Mouse (Mus musculus) CH12.LX (cell line): Measurements from ENCODE around the gene Pakap. TPM values are rescaled to one million over a fixed set of nuclear protein-coding genes. Genes with fewer than 3 reads are reported as not detected.
A peak's percentile ranks its signal among the peaks of the same experiment; 100 is the strongest.

Experiments
- DNase-seq: peaks from one replicate; pipeline ENCODE4 v3.0.0-alpha.2; 2013; ENCODE audit errors: extremely low read depth
- H3K27ac ChIP-seq: 2 replicates; pipeline ENCODE4 v1.5.1; 2012; ENCODE audit warnings: low read depth, mild to moderate bottlenecking, control low read depth, moderate library complexity; ENCODE audit not compliant: insufficient read depth
- H3K27me3 ChIP-seq: replicated peaks from 2 replicates; pipeline ENCODE3; 2012; ENCODE audit warnings: inconsistent platforms
- H3K36me3 ChIP-seq, 2 experiments: replicated peaks in 1 of 2; 2 replicates each; pipeline versions ENCODE3 to v1.6.1; 2012; ENCODE audit warnings: inconsistent platforms in 1 of 2, low read length in 1 of 2, mild to moderate bottlenecking in 1 of 2, mixed read lengths in 1 of 2, moderate library complexity in 1 of 2; ENCODE audit not compliant: control insufficient read depth in 1 of 2, insufficient read depth in 1 of 2
- H3K4me1 ChIP-seq, 2 experiments: 2 replicates each; pipeline ENCODE4 v1.6.1; 2012; ENCODE audit warnings: inconsistent platforms in 1 of 2, moderate library complexity in 1 of 2; ENCODE audit not compliant: insufficient read depth in 2 of 2, control insufficient read depth in 1 of 2
- H3K4me2 ChIP-seq: 2 replicates; pipeline ENCODE4 v1.6.1; 2012; ENCODE audit warnings: low read depth, mild to moderate bottlenecking, control low read depth; ENCODE audit not compliant: poor library complexity, insufficient read depth, severe bottlenecking
- H3K4me3 ChIP-seq, 3 experiments: fragments of 150-350 bp in 1 of 3; sonication (generic) in 1 of 3; replicated peaks in 1 of 3; 2 replicates each; pipeline versions ENCODE3 to v1.5.1; 2011 to 2012; ENCODE audit warnings: low read depth in 2 of 3, low read length in 2 of 3, mild to moderate bottlenecking in 2 of 3, moderate library complexity in 2 of 3, control low read depth in 1 of 3, improper control_type of control experiment in 1 of 3, inconsistent platforms in 1 of 3, mixed read lengths in 1 of 3; ENCODE audit not compliant: poor library complexity in 1 of 3
- H3K79me2 ChIP-seq: replicated peaks from 2 replicates; pipeline ENCODE4 v1.6.1; 2012; ENCODE audit warnings: mild to moderate bottlenecking, moderate library complexity; ENCODE audit not compliant: control insufficient read depth, poor library complexity, insufficient read depth, severe bottlenecking; ENCODE audit errors: extremely low read depth
- H3K9ac ChIP-seq: 2 replicates; pipeline ENCODE4 v1.6.1; 2012; ENCODE audit warnings: low read depth, mild to moderate bottlenecking, control low read depth, moderate library complexity; ENCODE audit not compliant: insufficient read depth
- H3K9me3 ChIP-seq: replicated peaks from 2 replicates; pipeline ENCODE3; 2012; ENCODE audit warnings: low read length, inconsistent platforms, mixed read lengths
- CHD2 ChIP-seq: IDR thresholded peaks from 2 replicates; pipeline ENCODE4 v1.6.1; 2011; ENCODE audit warnings: low read length, improper control_type of control experiment
- CTCF ChIP-seq, 2 experiments: IDR thresholded peaks in 1 of 2; conservative IDR thresholded peaks in 1 of 2; 2 replicates each; pipeline ENCODE4 v1.5.1; 2011 to 2012; ENCODE audit warnings: low read depth in 2 of 2, low read length in 2 of 2, improper control_type of control experiment in 1 of 2, inconsistent platforms in 1 of 2, mild to moderate bottlenecking in 1 of 2, moderate library complexity in 1 of 2
- ELF1 ChIP-seq: IDR thresholded peaks from 2 replicates; pipeline ENCODE4 v1.6.1; 2014; ENCODE audit warnings: low read depth, mild to moderate bottlenecking, inconsistent platforms, low read length, improper control_type of control experiment
- MAZ ChIP-seq: IDR thresholded peaks from 2 replicates; pipeline ENCODE4 v1.6.1; 2012; ENCODE audit warnings: low read depth, mild to moderate bottlenecking, inconsistent platforms, low read length, improper control_type of control experiment, moderate library complexity
- MXI1 ChIP-seq: IDR thresholded peaks from 2 replicates; pipeline ENCODE4 v1.6.1; 2011; ENCODE audit warnings: mild to moderate bottlenecking, low read depth, low read length, improper control_type of control experiment
- MYC ChIP-seq: IDR thresholded peaks from 2 replicates; pipeline ENCODE4 v1.6.1; 2011; ENCODE audit warnings: low read depth, mild to moderate bottlenecking, improper control_type of control experiment, low read length
- NELFE ChIP-seq: IDR thresholded peaks from 2 replicates; pipeline ENCODE4 v1.6.1; 2011; ENCODE audit warnings: low read depth, low read length, improper control_type of control experiment
- PAX5 ChIP-seq: IDR thresholded peaks from 2 replicates; pipeline ENCODE4 v1.6.1; 2012; ENCODE audit warnings: low read length, inconsistent platforms, mixed read lengths
- USF1 ChIP-seq: IDR thresholded peaks from 2 replicates; pipeline ENCODE4 v1.6.1; 2014; ENCODE audit warnings: low read depth, mild to moderate bottlenecking, inconsistent platforms, low read length, improper control_type of control experiment
- ZC3H11A ChIP-seq: IDR thresholded peaks from 2 replicates; pipeline ENCODE4 v1.6.1; 2012; ENCODE audit warnings: low read depth, mild to moderate bottlenecking, inconsistent platforms, low read length, improper control_type of control experiment
- ZKSCAN1 ChIP-seq: IDR thresholded peaks from 2 replicates; pipeline ENCODE4 v1.6.1; 2012; ENCODE audit warnings: low read depth, inconsistent platforms, low read length, improper control_type of control experiment, borderline replicate concordance
- ZMIZ1 ChIP-seq: IDR thresholded peaks from 2 replicates; pipeline ENCODE4 v1.6.1; 2012; ENCODE audit warnings: low read depth, mild to moderate bottlenecking, inconsistent platforms, low read length, improper control_type of control experiment
- ZNF384 ChIP-seq: IDR thresholded peaks from 2 replicates; pipeline ENCODE4 v1.6.1; 2012; ENCODE audit warnings: low read depth, low read length, improper control_type of control experiment, inconsistent platforms
- dilution Hi-C: fragments of 300-500 bp; cut with MboI; formaldehyde crosslinking; loops from 2 replicates; pipeline ENCODE4 v1.14.3; 2020; ENCODE audit warnings: low sequenced_read_pairs; ENCODE audit not compliant: extremely low pct_unique_long_range_greater_than_20kb, extremely low pct_ligation_motif_present
- in situ Hi-C: fragments of 300-500 bp; cut with MboI; formaldehyde crosslinking; loops from 3 replicates; pipeline ENCODE4 v1.14.3; 2019; ENCODE audit warnings: low sequenced_read_pairs, low pct_ligation_motif_present, low pct_unique_long_range_greater_than_20kb, mixed read lengths
- polyA plus RNA-seq: library from polyadenylated mRNA; unstranded; fragments of >175 nt; gene quantifications from 2 replicates; pipeline ENCODE4 v1.2.1, GENCODE M21; 2012; ENCODE audit warnings: low read depth; ENCODE audit not compliant: insufficient read length
- total RNA-seq, 2 experiments: library from RNA; depleted of rRNA; stranded (reverse); fragments of 300-350 nt in 1 of 2; fragments of >200 nt in 1 of 2; gene quantifications; 2 replicates each; pipeline ENCODE4 v1.2.3; 2012 to 2014

Gene Pakap
- total and polyA plus RNA-seq, 3 experiments, result 0.08 to 0.14 TPM; not detected in 1

DNA sequence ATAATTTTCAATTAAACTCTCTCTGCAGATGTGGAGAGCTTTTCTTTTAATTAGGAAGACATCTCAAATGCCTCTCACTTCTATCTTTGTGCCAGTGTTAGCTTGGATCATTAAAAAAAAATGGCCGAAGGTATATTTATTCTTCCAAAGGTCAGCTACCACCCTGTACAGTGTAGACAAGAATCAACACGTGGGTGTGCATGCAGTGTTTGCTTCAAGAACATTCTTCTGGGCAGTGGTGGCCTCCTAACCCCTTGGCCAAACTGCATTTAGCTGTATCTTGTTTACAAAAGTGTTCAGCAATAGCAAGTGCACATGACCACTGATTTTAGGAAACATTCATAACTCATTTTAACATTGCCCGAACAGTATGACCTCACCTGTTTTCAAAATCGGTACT is 241.5 kb downstream of the Pakap start:
- H3K4me1 ChIP-seq, result peaks cover 10 to 25% of the 10 kb centered on the region in 2 experiments; a peak in 3 of 4 replicates
- H3K4me2 ChIP-seq, result no peak overlapping the region
- dilution Hi-C loops, result no loop called here
- no peaks in the 10 kb centered on the region for H3K27me3 ChIP-seq
- no peaks in the 10 kb centered on the region for H3K36me3 ChIP-seq
- no peak for TF ChIP-seq ZC3H11A
- TF ChIP-seq PAX5, result no peak
- no peak for TF ChIP-seq ZMIZ1
- TF ChIP-seq MYC, result no peak
- TF ChIP-seq USF1, result no peak
- TF ChIP-seq CHD2, result no peak
- no peak for TF ChIP-seq NELFE
- no peak for TF ChIP-seq CTCF (conservative IDR thresholded peaks at IDR 0.05 in 1 of 2, IDR thresholded peaks at IDR 0.05 in 1 of 2; ENCODE audit: low read depth in 2 of 2, low read length in 2 of 2)
- TF ChIP-seq ZKSCAN1, result no peak
- TF ChIP-seq ELF1, result no peak
- no peak overlapping the region for H3K4me3 ChIP-seq
- no peaks in the 10 kb centered on the region for H3K79me2 ChIP-seq
- in situ Hi-C loops, result no loop called here
- H3K27ac ChIP-seq, result no peak overlapping the region
- H3K9ac ChIP-seq, result no peak overlapping the region
- DNase-seq, result no peak
- H3K9me3 ChIP-seq, result no peaks in the 10 kb centered on the region

DNA sequence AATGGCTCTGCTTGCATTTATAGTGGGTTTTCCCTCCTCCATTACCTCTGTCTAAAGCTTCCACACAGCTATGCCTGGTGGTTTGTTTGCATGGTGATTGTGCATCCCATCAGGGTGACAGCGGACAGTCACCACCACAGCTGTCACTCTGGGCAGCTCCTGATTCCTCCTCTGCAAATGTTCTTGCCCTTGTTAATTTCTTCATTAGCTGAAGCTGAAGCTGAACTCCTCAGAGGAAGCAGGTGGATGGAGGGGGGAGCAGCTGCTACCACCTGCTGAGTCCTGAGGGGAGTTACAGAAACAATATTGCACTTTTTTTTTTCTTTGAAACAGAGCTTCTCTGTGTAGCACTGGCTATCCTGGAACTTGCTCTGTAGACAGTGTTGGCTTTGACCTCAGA is 244.1 kb downstream of the Pakap start:
- TF ChIP-seq MAZ (no peak), ZNF384 (peak; percentile 33)
- no peaks in the 10 kb centered on the region for H3K36me3 ChIP-seq
- in situ Hi-C loops, result no loop called here
- DNase-seq, result peak; percentile 27
- no peak overlapping the region for H3K27ac ChIP-seq
- H3K9me3 ChIP-seq, result no peaks in the 10 kb centered on the region
- no peak overlapping the region for H3K4me2 ChIP-seq
- no peak overlapping the region for H3K9ac ChIP-seq
- dilution Hi-C loops, result no loop called here
- H3K27me3 ChIP-seq, result no peaks in the 10 kb centered on the region
- H3K79me2 ChIP-seq, result no peaks in the 10 kb centered on the region
- peaks cover 10 to 25% of the 10 kb centered on the region in 2 experiments; a peak in 3 of 4 replicates for H3K4me1 ChIP-seq
- no peak overlapping the region for H3K4me3 ChIP-seq

DNA sequence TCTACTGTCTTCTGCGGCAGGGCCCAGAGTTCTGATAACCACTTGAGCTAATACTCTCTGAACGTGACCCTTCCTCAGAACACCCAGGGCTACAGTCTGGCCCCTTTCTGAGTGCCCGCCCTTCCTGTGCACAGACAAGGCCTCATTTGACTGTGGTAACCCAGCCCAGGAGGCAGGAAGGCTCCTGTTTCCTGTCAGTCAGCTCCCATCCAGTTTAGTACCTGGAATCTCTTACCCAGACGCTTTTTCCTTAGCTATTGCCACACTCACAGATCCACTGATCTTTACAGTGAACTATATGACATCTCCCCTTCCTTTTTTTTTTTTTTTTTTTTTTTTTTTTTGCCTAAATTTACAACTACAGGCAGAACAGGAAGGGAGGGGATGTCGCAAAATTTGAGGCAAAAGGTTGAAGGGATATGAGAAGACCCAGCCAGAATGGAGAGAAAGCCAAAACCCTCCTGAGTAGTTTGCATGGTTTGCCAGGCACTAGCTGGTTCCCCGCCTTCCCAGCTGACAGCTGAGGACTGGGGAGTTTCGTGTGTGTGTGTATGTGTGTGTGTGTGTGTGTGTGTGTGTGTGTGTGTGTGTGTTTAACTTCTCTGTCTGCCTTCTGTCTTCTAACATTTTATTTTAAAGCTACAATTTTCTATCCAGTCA is 245.1 kb downstream of the Pakap start:
- Histone ChIP-seq H3K27me3 (no peaks in the 10 kb centered on the region), H3K4me2 (no peak overlapping the region), H3K79me2 (no peaks in the 10 kb centered on the region), H3K9ac (no peak overlapping the region), H3K36me3 (no peaks in the 10 kb centered on the region), H3K4me1 (peaks cover 10 to 25% of the 10 kb centered on the region in 2 experiments; a peak in 3 of 4 replicates)
- dilution Hi-C loops, result no loop called here
- in situ Hi-C loops, result no loop called here
- DNase-seq, result peak; percentile 42
- TF ChIP-seq MXI1, result no peak
- peak; percentile 72 for TF ChIP-seq ZNF384
- TF ChIP-seq, all 38 proteins: peak for 1
- Histone ChIP-seq H3K9me3 (no peaks in the 10 kb centered on the region), H3K27ac (no peak overlapping the region), H3K4me3 (no peak overlapping the region)
